Mouse (Mus musculus): ENCODE data around the gene Dnaja3.
A peak's percentile ranks its signal among the peaks of the same experiment; 100 is the strongest.

The Dnaja3 gene

GRCm38 (mm10) chr16:4711173-4711572, 71.4 kb downstream of the Dnaja3 start:
- TF ChIP-seq GATA4 (IDR thresholded peaks at IDR 0.05; ENCODE audit: insufficient replicate concordance, low read length): no peak

- TF ChIP-seq GATA4 (IDR thresholded peaks at IDR 0.05; ENCODE audit: insufficient replicate concordance, low read length): no peak
These were observed 74.3 kb downstream of the Dnaja3 start for GRCm38 (mm10) chr16:4713861-4714710.

GRCm38 (mm10) chr16:4717866-4718265, 78.1 kb downstream of the Dnaja3 start:
- TF ChIP-seq GATA4 (IDR thresholded peaks at IDR 0.05; ENCODE audit: insufficient replicate concordance, low read length): no peak

- TF ChIP-seq GATA4 (IDR thresholded peaks at IDR 0.05; ENCODE audit: insufficient replicate concordance, low read length): no peak
These were observed 79.1 kb downstream of the Dnaja3 start, which contains the start of gene Nmral1 for GRCm38 (mm10) chr16:4718753-4719518. TSS of gene Nmral1 (minus strand) at chr16:4719356.

- TF ChIP-seq GATA4 (IDR thresholded peaks at IDR 0.05; ENCODE audit: insufficient replicate concordance, low read length): no peak
These were observed 82.5 kb downstream of the Dnaja3 start for GRCm38 (mm10) chr16:4722128-4722914.

- TF ChIP-seq GATA4 (IDR thresholded peaks at IDR 0.05; ENCODE audit: insufficient replicate concordance, low read length): no peak
These were observed 83.1 kb downstream of the Dnaja3 start for GRCm38 (mm10) chr16:4722915-4723209.

- no peak for TF ChIP-seq GATA4 (IDR thresholded peaks at IDR 0.05; ENCODE audit: insufficient replicate concordance, low read length)
These were observed 85.5 kb downstream of the Dnaja3 start for GRCm38 (mm10) chr16:4725266-4725665.

GRCm38 (mm10) chr16:4725780-4726527, 86.2 kb downstream of the Dnaja3 start, which contains the start of gene Hmox2:
TSS of gene Hmox2 (plus strand) at chr16:4726361.
- TF ChIP-seq GATA4 (IDR thresholded peaks at IDR 0.05; ENCODE audit: insufficient replicate concordance, low read length): no peak

GRCm38 (mm10) chr16:4726528-4727128, 86.8 kb downstream of the Dnaja3 start:
- no peak for TF ChIP-seq GATA4 (IDR thresholded peaks at IDR 0.05; ENCODE audit: insufficient replicate concordance, low read length)

GRCm38 (mm10) chr16:4727526-4727925, 87.7 kb downstream of the Dnaja3 start:
- no peak for TF ChIP-seq GATA4 (IDR thresholded peaks at IDR 0.05; ENCODE audit: insufficient replicate concordance, low read length)

- TF ChIP-seq GATA4 (IDR thresholded peaks at IDR 0.05; ENCODE audit: insufficient replicate concordance, low read length): peak; percentile 90
These were observed 88.2 kb downstream of the Dnaja3 start for GRCm38 (mm10) chr16:4727963-4728362.

GRCm38 (mm10) chr16:4730776-4731358, 91.1 kb downstream of the Dnaja3 start:
- TF ChIP-seq GATA4 (IDR thresholded peaks at IDR 0.05; ENCODE audit: insufficient replicate concordance, low read length): no peak

GRCm38 (mm10) chr16:4736262-4736661, 96.5 kb downstream of the Dnaja3 start:
- TF ChIP-seq GATA4 (IDR thresholded peaks at IDR 0.05; ENCODE audit: insufficient replicate concordance, low read length): no peak

- TF ChIP-seq GATA4 (IDR thresholded peaks at IDR 0.05; ENCODE audit: insufficient replicate concordance, low read length): no peak
These were observed 100.2 kb downstream of the Dnaja3 start for GRCm38 (mm10) chr16:4739994-4740393.

Data from liver, adult (tissue).